Comparison of ENCODE assay signal across 14 mouse cellular contexts in genomic region chr6:32203389-32203788, GRCm38 (mm10).
DNase-seq lines count a peak whose midpoint lies in the region; ATAC-seq and TF ChIP-seq lines count a peak whose summit lies in the region.
"Had no signal": no experiment of that assay in that cellular context is flagged by ENCODE, and none has a peak within 500 bp of the region (broad histone marks: within the 10 kb centered on the region; RNA-seq: fewer than 3 reads in every experiment).

No protein-coding gene starts in this region.

- no peak overlapping the region for H3K4me3 ChIP-seq in embryonic facial prominence, embryonic 14.5 days (ENCODE audit: low read depth, low read length)
- no peak overlapping the region for H3K4me3 ChIP-seq in embryonic facial prominence, embryonic 10.5 days
- H3K4me3 ChIP-seq in kidney, adult 2 months (ENCODE audit: insufficient read depth, low read depth, low read length): no peak overlapping the region
- H3K4me3 ChIP-seq in kidney, embryonic 14.5 days (ENCODE audit: low read length): no peak overlapping the region
- H3K4me3 ChIP-seq in midbrain, embryonic 15.5 days: no peak overlapping the region
- H3K4me3 ChIP-seq: embryonic facial prominence, embryonic 15.5 days; gastrocnemius, adult 2 months; lung, embryonic 15.5 days; neural tube, embryonic 12.5 days had no signal

- H3K9me3 ChIP-seq in embryonic facial prominence, embryonic 14.5 days (ENCODE audit: control insufficient read depth, low read length): no peaks in the 10 kb centered on the region
- no peaks in the 10 kb centered on the region for H3K9me3 ChIP-seq in embryonic facial prominence, embryonic 10.5 days
- H3K9me3 ChIP-seq in kidney, embryonic 14.5 days (ENCODE audit: control insufficient read depth, low read length): no peaks in the 10 kb centered on the region
- H3K9me3 ChIP-seq in midbrain, embryonic 15.5 days: no peaks in the 10 kb centered on the region
- H3K9me3 ChIP-seq: embryonic facial prominence, embryonic 15.5 days; lung, embryonic 15.5 days; neural tube, embryonic 12.5 days had no signal

- no peak for TF ChIP-seq CTCF in kidney, adult 2 months (conservative IDR thresholded peaks at IDR 0.05; ENCODE audit: insufficient read depth, insufficient read length, low read depth, low read length)

- no peak overlapping the region for H3K9ac ChIP-seq in embryonic facial prominence, embryonic 14.5 days (ENCODE audit: low read depth, low read length)
- H3K9ac ChIP-seq in kidney, embryonic 14.5 days (ENCODE audit: low read depth, low read length): no peak overlapping the region
- no peak overlapping the region for H3K9ac ChIP-seq in midbrain, embryonic 15.5 days
- H3K9ac ChIP-seq: embryonic facial prominence, embryonic 15.5 days; lung, embryonic 15.5 days; neural tube, embryonic 12.5 days had no signal

- peak; percentile 6 for DNase-seq in embryonic facial prominence, embryonic 14.5 days (ENCODE audit: low spot score)
- no peak for DNase-seq in embryonic facial prominence, embryonic 10.5 days (ENCODE audit: low spot score)
- peak; percentile 14 for DNase-seq in kidney, adult 2 months
- peak; percentile 47 to 66 for DNase-seq in heart, adult 9 months (ENCODE audit: low spot score in 2 of 2)
- no peak for DNase-seq in cerebellum, adult 11 months
- DNase-seq in gastrocnemius, adult 18-20 months (ENCODE audit: low spot score): no peak
- DNase-seq: adrenal gland, adult 8-10 months; gastrocnemius, adult 2 months; right cerebral cortex, adult 18-20 months had no signal

- no peak overlapping the region for H3K4me2 ChIP-seq in embryonic facial prominence, embryonic 14.5 days (ENCODE audit: low read depth, low read length)
- no peak overlapping the region for H3K4me2 ChIP-seq in kidney, embryonic 14.5 days (replicated peaks; ENCODE audit: low read depth, low read length)
- no peak overlapping the region for H3K4me2 ChIP-seq in midbrain, embryonic 15.5 days
- H3K4me2 ChIP-seq: embryonic facial prominence, embryonic 15.5 days; lung, embryonic 15.5 days; neural tube, embryonic 12.5 days had no signal

- H3K36me3 ChIP-seq in embryonic facial prominence, embryonic 14.5 days (ENCODE audit: control insufficient read depth, insufficient read depth, low read length): no peaks in the 10 kb centered on the region
- H3K36me3 ChIP-seq in embryonic facial prominence, embryonic 10.5 days (replicated peaks): no peaks in the 10 kb centered on the region
- no peaks in the 10 kb centered on the region for H3K36me3 ChIP-seq in kidney, adult 2 months (ENCODE audit: control insufficient read depth, insufficient read depth, low read length)
- H3K36me3 ChIP-seq in kidney, embryonic 14.5 days (ENCODE audit: control insufficient read depth, insufficient read depth, low read length): no peaks in the 10 kb centered on the region
- H3K36me3 ChIP-seq in midbrain, embryonic 15.5 days (replicated peaks): no peaks in the 10 kb centered on the region
- H3K36me3 ChIP-seq: embryonic facial prominence, embryonic 15.5 days; lung, embryonic 15.5 days; neural tube, embryonic 12.5 days had no signal

- WGBS in embryonic facial prominence, embryonic 14.5 days: 40% methylated on average over 4 of the region's 4 CpGs
- WGBS in embryonic facial prominence, embryonic 10.5 days: 68% methylated on average over 4 of the region's 4 CpGs
- WGBS in kidney, adult 2 months: 21% methylated on average over 4 of the region's 4 CpGs
- WGBS in kidney, embryonic 14.5 days: 27% methylated on average over 4 of the region's 4 CpGs
- WGBS in midbrain, embryonic 15.5 days: 28% methylated on average over 4 of the region's 4 CpGs

- H3K27ac ChIP-seq in embryonic facial prominence, embryonic 14.5 days (replicated peaks; ENCODE audit: low read depth, low read length): no peak overlapping the region
- H3K27ac ChIP-seq in embryonic facial prominence, embryonic 10.5 days (replicated peaks): no peak overlapping the region
- peak overlapping the region; percentile 81; the same call in 1 of the 2 replicates for H3K27ac ChIP-seq in kidney, adult 2 months (ENCODE audit: insufficient read depth, low read depth, low read length)
- no peak overlapping the region for H3K27ac ChIP-seq in kidney, embryonic 14.5 days (ENCODE audit: low read depth, low read length)
- peak overlapping the region; percentile 62 for H3K27ac ChIP-seq in midbrain, embryonic 15.5 days
- H3K27ac ChIP-seq: embryonic facial prominence, embryonic 15.5 days; gastrocnemius, adult 2 months; lung, embryonic 15.5 days; neural tube, embryonic 12.5 days had no signal

- no peak for ATAC-seq in embryonic facial prominence, embryonic 14.5 days (ENCODE audit: low read depth)
- no peak for ATAC-seq in kidney, embryonic 14.5 days (ENCODE audit: low FRiP score, low TSS enrichment)
- peak; percentile 70 for ATAC-seq in midbrain, embryonic 15.5 days (replicated peaks)

- H3K4me1 ChIP-seq in embryonic facial prominence, embryonic 14.5 days (ENCODE audit: control insufficient read depth, insufficient read depth, low read length): no peaks in the 10 kb centered on the region
- no peaks in the 10 kb centered on the region for H3K4me1 ChIP-seq in embryonic facial prominence, embryonic 10.5 days
- H3K4me1 ChIP-seq in kidney, adult 2 months (ENCODE audit: control insufficient read depth, insufficient read depth, low read length): no peaks in the 10 kb centered on the region
- no peaks in the 10 kb centered on the region for H3K4me1 ChIP-seq in kidney, embryonic 14.5 days (ENCODE audit: control insufficient read depth, insufficient read depth, low read length)
- peaks cover 15% of the 10 kb centered on the region for H3K4me1 ChIP-seq in midbrain, embryonic 15.5 days
- H3K4me1 ChIP-seq: embryonic facial prominence, embryonic 15.5 days; lung, embryonic 15.5 days had no signal

- H3K27me3 ChIP-seq in embryonic facial prominence, embryonic 14.5 days (replicated peaks; ENCODE audit: control insufficient read depth, insufficient read depth, low read length): no peaks in the 10 kb centered on the region
- no peaks in the 10 kb centered on the region for H3K27me3 ChIP-seq in embryonic facial prominence, embryonic 10.5 days (replicated peaks; ENCODE audit: low read depth, poor library complexity, severe bottlenecking)
- H3K27me3 ChIP-seq in kidney, adult 2 months (replicated peaks; ENCODE audit: control insufficient read depth, insufficient read depth, low read length): no peaks in the 10 kb centered on the region
- no peaks in the 10 kb centered on the region for H3K27me3 ChIP-seq in kidney, embryonic 14.5 days (ENCODE audit: control insufficient read depth, insufficient read depth, low read length)
- H3K27me3 ChIP-seq in midbrain, embryonic 15.5 days (replicated peaks): no peaks in the 10 kb centered on the region
- H3K27me3 ChIP-seq: embryonic facial prominence, embryonic 15.5 days; lung, embryonic 15.5 days; neural tube, embryonic 12.5 days had no signal

- no peak for TF ChIP-seq POLR2A in kidney, adult 2 months (IDR thresholded peaks at IDR 0.05; ENCODE audit: low read depth, low read length)

Comparison
In these comparisons a context has a peak if more than half of its experiments do, and no peak if none do; other contexts are left out.
1. DNase-seq: peak in embryonic facial prominence, embryonic 14.5 days (single experiment), kidney, adult 2 months (single experiment) and heart, adult 9 months (2 of 2); none in embryonic facial prominence, embryonic 10.5 days (single experiment), cerebellum, adult 11 months (single experiment) and gastrocnemius, adult 18-20 months (single experiment).
2. H3K27ac ChIP-seq: peak in kidney, adult 2 months (single experiment) and midbrain, embryonic 15.5 days (single experiment); none in embryonic facial prominence, embryonic 14.5 days (single experiment), embryonic facial prominence, embryonic 10.5 days (single experiment) and kidney, embryonic 14.5 days (single experiment).